Mouse (Mus musculus) yolk sac, embryonic 10.5 days (tissue): ENCODE measurements at regions not wholly inside any gene's neighbourhood (a gene's known extent, or its start where the extent isn't known, plus 50 kb on each side); places are given as distances from the start of the nearest gene placed in this dataset.
A peak's percentile ranks its signal among the peaks of the same experiment; 100 is the strongest.

ENCODE experiments used
- DNase-seq: peaks from one replicate; pipeline ENCODE4 v3.0.0-alpha.2; 2017; ENCODE audit warnings: low spot score

- no peak for DNase-seq
These were observed 77.3 kb upstream of the Kdm7a start for GRCm38 (mm10) chr6:39283761-39284415.

GRCm38 (mm10) chr6:39278317-39278716 is 71.7 kb upstream of the Kdm7a start:
- no peak for DNase-seq

- no peak for DNase-seq
These were observed 68.3 kb upstream of the Kdm7a start for GRCm38 (mm10) chr6:39274774-39275502.

- no peak for DNase-seq
These were observed 66.8 kb upstream of the Kdm7a start for GRCm38 (mm10) chr6:39273427-39273826.

GRCm38 (mm10) chr6:39270457-39270856 is 63.9 kb upstream of the Kdm7a start:
- no peak for DNase-seq

GRCm38 (mm10) chr6:39269706-39270105 is 63.1 kb upstream of the Kdm7a start:
- DNase-seq, result no peak

GRCm38 (mm10) chr6:39268647-39269428 is 62.2 kb upstream of the Kdm7a start:
- no peak for DNase-seq

GRCm38 (mm10) chr6:39264722-39265121 is 58.1 kb upstream of the Kdm7a start:
- peak; percentile 63 for DNase-seq

GRCm38 (mm10) chr6:39263615-39264014 is 57.0 kb upstream of the Kdm7a start:
- DNase-seq, result no peak

GRCm38 (mm10) chr6:39261951-39262350 is 55.4 kb upstream of the Kdm7a start:
- DNase-seq, result no peak

GRCm38 (mm10) chr6:39260480-39260879 is 53.9 kb upstream of the Kdm7a start:
- no peak for DNase-seq

- no peak for DNase-seq
These were observed 52.5 kb upstream of the Kdm7a start for GRCm38 (mm10) chr6:39259129-39259528.

GRCm38 (mm10) chr6:39258656-39259055 is 52.1 kb upstream of the Kdm7a start:
- DNase-seq, result no peak

- DNase-seq, result no peak
These were observed 51.2 kb upstream of the Kdm7a start for GRCm38 (mm10) chr6:39257667-39258395.

GRCm38 (mm10) chr6:39257111-39257571 is 50.6 kb upstream of the Kdm7a start:
- no peak for DNase-seq

- DNase-seq, result peak; percentile 52
These were observed 49.9 kb upstream of the Kdm7a start for GRCm38 (mm10) chr6:39256304-39257103.
